Mouse (Mus musculus) layer of hippocampus, postnatal 36 days (tissue): ENCODE data around the gene Plrg1. TPM values are rescaled to one million over a fixed set of nuclear protein-coding genes. Genes with fewer than 3 reads are reported as not detected.

Source experiments
- DNase-seq, 2 experiments: peaks; one replicate each; pipeline ENCODE4 v3.0.0; 2022
- total RNA-seq, 2 experiments: library from RNA; stranded (reverse); gene quantifications; 2 replicates each; pipeline ENCODE4 v1.2.3; 2021

Gene Plrg1
- total RNA-seq, result 10 to 100 TPM; 47.2 to 50.8 TPM

DNA sequence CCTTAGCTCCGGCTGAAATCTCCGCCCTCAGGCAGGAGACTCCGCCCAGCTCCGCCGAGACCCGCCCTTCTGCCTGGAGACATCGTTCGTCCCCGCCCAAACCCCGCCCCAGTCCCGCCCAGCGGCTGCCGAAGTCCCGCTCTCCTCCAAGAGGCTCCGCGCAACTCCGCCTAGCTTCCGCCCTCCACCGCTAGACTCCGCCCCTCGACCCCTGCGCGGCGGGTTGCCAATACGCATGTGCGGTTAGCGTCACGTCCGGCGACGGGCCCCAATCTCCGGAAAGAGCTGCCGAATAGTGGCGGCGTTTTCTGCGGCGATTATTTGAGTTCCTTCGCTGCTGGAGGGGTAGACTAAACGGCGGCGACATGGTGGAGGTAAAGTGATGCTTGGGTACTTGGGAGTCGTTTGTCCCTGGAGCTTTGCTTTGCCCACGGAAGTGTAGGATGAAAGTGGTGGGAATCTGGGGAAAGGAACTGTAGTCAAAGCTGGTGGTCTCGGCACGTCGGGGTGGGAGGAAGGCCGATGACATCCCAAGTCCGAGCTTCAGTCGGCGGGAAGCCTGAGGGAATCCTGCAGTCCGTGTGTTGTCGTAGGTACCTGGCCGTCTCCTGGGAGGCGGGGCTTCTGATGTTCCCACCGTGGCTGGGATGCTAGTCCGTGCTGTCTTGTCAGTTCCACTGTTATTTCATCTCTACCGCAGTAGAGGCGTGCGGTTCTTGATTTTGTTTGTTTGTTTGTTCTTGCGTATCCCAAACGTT is at the start of gene Plrg1:
Plrg1 (plus strand) TSS at position 242 of the 758 bp plus-strand sequence.
- DNase-seq, result peak; percentile 99

DNA sequence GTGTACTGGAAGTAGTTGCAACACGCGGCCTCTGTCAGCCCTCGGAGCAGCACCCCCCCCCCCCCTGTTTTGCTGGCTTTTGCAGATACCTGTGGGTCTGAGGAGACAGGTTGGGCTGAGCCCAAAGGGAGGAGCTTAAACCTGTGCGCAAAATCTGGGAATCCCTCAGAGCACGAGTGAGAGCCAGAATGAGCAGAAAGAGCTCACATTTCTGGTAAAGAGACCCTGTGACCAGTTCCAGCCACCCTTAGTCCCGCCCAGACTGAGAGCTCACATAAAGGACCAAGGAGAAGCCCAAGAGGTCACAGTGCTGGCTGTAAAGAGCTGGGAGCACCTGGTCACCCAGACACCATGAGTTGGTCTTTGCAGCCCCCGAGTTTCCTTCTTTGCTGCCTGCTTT is 47.8 kb upstream of the Plrg1 start, which contains the start of gene Fgg:
Fgg (plus strand) TSS at position 168 of the 400 bp plus-strand sequence.
- no peak for DNase-seq

DNA sequence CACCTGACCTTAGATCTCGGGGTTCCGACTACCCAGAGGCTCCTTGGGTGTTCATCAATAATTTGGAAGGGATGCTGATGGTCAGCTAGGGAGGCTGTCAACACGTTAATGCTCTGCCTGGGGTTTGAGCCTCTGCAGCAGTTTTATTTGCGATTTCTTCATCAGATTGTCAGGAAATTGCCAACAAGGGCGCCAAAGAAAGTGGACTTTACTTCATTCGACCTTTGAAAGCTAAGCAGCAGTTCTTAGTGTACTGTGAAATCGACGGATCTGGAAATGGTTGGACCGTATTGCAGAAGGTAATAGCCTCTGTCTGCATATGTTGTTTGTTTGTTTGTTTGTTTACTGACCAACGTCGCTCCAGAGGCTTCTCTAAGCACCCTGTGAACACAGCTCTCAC is 45.0 kb upstream of the Plrg1 start:
- no peak for DNase-seq

DNA sequence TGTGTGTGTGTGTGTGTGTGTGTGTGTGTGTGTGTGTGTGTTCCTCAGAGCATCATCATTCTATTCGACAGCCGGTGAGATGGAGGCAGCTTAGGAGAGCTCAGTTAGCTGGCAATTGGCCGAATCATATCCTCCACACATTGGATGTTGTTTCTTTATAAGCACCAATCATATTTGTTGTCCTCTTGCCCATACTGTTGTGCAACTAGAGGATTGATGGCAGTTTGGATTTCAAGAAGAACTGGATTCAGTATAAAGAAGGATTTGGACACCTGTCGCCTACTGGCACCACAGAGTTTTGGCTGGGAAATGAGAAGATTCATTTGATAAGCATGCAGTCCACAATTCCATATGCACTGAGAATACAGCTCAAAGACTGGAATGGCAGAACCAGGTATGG is 44.2 kb upstream of the Plrg1 start:
- no peak for DNase-seq

DNA sequence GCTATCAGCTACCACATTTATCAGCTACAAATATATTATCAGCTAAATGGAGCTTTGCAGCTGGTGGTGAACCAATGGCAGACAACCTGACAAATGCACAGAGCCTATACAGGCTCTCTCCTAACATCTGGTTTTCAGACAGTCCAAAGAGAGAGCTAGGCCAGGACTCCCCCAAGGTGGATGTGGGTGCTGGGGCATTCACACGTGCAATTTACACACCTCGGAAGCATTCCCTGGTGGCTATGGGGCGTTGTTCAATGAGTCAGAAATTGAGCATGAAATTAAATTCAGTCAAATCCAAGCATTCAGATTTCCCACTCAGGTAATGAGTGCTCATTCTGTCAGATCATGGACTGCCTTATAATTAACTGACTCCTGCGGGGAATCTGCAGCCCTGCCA is 43.8 kb upstream of the Plrg1 start:
- no peak for DNase-seq

DNA sequence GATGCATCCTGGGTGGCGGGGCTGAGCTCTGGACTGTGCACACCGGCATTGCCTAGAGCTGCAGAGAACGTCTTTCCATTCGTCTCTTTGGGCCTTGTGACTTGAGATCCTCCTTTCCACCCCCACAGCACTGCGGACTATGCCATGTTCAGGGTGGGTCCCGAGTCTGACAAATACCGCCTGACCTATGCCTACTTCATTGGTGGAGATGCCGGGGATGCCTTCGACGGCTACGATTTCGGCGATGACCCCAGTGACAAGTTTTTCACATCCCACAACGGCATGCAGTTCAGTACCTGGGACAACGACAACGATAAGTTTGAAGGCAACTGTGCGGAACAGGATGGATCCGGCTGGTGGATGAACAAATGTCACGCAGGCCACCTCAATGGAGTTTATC is 42.7 kb upstream of the Plrg1 start:
- no peak for DNase-seq

DNA sequence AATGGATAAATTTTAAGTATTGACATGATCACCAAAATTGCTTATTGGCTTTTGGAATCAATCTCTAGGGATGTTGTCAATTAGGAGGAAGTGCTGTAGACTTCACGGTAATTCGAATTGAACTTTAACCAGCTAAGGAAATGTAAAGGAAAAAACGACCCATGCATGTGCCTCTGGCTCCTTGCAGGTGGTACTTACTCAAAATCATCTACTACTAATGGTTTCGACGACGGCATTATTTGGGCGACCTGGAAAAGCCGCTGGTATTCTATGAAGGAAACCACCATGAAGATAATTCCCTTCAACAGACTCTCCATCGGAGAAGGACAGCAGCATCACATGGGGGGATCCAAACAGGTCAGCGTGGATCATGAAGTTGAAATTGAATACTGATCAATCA is 41.4 kb upstream of the Plrg1 start:
- DNase-seq, result no peak

DNA sequence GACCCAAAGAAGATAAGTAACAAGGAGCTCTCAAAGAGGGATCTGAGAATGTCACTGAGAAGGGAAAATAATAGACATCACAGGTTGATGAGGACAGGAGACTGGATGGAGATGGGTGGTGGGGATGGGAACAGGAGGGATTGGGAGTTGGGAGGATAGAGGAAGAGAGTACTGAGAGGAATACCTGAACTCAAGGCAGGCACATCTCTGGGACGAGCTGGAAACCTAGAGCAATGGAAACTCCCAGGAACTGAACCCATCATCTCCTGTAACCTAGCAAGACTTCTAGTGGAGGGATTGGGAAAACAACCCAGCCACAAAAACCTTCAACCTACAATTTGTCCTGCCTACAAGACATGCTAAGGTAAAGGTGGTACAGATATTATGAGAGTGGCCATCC is 39.1 kb upstream of the Plrg1 start:
- DNase-seq, result no peak

DNA sequence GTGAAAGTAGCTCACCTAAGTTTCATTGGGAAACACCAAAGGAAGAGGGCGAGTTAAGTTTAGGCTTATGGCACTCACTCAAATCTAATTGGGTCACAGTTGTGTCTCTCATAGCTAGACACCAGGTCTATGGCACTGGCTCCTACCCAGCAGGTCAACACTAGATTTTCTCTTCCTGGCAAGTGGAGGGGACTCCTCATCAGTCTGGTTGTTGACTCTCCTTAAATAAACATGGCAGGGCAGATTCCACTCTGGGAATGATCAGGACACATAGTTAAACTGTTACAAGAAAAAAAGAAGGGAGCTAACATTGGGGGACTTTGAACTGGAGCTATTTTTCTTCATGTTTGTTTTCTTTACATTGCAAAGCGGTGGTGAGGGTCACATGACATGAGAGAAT is 34.9 kb upstream of the Plrg1 start:
- no peak for DNase-seq

DNA sequence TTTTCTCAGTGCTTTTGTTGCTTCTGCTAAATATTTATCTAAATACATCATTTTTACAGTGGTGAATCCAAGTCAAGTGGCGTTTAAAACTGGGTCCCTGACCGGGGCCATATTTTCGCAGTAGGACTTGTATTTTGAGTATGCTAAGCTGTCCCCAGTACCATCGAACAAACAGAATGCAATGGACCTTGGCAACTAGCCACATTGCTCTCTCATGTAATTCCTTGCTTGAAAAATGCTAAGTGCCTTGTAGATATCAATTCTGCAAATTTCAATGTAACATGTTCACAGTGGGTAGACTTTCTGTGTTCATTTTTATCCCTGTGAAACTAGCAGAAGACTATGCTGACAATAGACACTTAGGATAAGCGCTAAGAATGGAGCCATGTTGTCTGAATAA is 34.1 kb upstream of the Plrg1 start:
- no peak for DNase-seq

DNA sequence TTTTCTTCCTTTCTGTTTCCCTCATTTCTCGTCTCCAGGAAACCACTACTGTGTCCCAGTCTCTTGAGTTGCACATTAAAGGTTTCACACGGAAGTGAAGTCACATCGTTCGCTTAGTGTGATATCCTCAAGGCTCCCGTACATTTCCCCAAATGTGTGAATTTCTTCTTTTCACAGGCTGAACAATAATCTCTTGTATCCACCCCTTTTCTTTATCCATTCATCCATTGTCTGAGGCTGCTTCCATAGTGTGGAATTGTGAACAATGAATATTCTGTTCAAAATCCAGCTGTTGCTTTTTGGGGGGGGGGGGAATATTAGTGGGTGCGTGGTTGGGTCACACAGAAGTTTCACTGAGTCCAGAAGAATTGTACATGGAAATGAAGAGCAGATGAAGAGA is 30.3 kb upstream of the Plrg1 start:
- no peak for DNase-seq

DNA sequence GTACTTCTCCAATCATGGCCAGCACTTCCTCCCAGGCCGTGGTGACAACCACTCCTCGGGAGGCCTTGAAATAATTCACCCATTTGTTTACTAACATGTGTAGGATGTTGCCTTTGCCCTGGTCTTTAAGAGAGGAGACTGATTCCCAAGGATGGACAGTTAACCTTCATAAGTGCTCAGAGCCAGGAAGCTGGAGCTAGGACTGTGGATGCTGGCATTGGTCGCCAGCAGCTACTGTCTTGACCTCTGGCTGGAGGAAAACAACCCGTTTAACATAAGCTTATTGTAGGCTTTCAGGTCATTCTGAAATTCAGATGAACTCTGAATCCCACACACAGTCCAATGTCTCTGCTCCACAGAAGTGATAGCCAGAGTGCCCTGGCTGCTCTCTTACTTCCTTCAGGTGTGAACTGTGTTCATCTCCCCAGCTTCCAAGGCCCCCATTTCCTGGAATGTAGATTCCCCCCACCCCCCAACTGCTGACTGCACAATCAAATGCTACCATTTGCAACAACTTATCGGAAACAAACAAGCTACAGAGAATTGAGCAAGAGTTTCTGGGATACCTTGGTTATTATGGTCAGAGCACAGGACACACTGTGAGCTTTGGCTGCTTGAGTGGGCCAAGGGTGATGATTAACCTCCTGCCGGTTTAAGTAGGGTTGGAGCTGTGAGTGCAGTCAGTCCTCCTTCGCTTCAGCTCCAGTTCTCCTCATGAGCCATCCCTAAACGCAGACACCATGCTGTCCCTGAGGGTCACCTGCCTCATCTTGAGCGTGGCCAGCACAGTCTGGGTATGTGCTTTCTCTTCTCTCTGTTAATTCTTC is 29.6 kb upstream of the Plrg1 start, which contains the start of gene Fga:
Fga (plus strand) TSS at position 602 of the 827 bp plus-strand sequence.
- no peak for DNase-seq

DNA sequence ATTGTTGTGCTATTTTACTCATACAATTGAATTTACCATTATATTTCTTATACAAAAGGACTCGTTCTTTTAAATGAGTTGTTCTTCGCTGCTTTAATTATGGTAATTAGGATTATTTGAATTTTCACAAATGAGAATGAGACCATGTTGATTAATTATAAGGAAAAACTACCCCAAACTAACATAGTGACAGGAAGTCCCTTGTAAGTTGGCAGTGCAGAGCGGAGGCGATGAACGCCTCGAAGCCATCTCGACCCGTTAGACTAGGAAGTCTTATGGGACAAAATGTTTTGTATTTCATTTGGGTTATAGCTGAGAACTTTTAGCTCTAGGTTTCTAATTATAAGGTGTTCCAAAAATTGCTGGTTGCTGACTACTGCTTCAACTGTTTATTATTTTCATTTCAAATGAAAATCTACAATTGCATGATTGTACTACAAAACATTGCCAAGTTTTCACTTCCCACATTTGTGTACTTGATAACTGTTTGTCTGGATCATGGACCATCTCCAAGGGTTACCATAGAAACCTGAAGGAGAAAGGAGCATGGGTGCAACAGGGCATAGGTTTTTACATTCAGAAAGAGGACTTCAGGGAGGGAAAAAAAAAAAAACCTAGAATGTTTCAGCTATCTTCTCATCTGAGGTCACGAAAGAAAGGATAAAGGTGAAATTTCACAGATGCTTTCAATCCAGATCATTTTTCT is 27.6 kb upstream of the Plrg1 start:
- DNase-seq, result peak in 1 of 2 experiments; percentile 7

DNA sequence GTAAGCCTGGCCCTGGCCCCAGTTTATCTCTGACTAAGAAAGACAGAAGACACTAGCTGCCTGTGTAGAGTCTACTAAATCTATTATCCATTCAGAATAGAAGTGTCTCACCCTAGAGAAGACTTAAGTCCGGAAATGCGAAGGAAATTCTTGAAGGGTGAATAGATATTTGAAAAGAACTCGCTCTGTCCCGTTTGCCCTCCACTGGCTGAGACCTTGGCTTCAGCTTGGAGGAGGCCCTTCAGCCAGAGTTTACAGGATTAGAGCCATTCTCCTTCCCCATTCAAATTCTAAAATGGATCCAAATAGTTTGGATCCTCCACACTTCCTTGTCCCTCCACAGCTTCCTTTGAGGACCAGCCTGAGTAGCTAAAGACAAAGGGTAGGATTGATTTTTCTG is 25.0 kb upstream of the Plrg1 start:
- DNase-seq, result no peak

DNA sequence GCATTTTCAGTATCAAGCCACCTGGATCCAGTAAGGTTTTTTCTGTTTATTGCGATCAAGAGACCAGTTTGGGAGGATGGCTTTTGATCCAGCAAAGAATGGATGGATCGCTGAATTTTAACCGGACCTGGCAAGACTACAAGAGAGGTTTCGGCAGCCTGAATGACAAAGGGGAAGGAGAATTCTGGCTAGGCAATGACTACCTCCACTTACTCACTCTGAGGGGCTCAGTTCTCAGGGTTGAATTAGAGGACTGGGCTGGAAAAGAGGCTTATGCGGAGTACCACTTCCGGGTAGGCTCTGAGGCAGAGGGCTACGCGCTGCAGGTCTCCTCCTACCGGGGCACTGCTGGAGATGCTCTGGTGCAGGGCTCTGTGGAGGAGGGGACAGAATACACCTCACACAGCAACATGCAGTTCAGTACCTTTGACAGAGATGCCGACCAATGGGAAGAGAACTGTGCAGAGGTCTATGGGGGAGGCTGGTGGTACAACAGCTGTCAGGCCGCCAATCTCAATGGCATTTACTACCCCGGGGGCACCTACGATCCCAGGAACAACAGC is 22.5 kb upstream of the Plrg1 start:
- no peak for DNase-seq

DNA sequence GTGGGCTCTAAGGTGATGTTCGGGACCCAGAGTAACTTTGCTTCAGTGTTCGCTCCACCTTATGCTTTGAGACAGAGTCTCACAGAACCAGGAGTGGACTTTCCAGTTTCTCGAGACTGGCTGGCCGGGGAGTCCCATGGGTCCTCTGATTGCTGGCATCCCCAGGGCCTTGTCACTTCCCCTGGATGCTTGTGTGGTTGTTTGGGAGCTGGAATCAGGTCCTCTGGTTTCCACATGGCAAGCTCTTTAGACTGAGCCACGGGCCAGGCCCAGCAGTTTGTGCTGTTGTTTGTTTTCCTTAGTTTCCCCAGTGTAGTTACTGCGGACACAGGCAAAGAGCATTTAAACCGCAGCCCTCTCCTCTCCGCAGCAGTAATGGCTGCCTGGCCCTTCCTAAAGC is 21.5 kb upstream of the Plrg1 start:
- DNase-seq, result no peak

DNA sequence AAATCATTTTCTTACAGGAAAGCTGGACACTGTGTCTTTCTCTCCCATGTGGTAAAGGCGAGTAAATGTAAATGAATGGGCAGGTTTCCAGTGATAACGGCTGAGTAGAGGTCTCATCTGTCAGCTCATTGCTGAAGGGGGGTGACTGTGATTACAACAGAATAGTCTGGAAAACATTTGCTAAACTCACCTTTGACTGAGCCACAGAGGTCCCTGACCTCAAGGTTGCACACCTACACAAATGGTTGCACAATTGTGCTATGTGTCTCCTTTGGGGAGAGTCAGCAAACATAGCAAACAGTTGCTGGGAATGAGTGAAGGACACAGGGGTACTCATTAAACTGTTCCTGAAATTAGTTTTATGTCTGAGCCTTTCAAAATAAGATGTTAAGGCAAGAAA is 16.5 kb upstream of the Plrg1 start:
- DNase-seq, result no peak

DNA sequence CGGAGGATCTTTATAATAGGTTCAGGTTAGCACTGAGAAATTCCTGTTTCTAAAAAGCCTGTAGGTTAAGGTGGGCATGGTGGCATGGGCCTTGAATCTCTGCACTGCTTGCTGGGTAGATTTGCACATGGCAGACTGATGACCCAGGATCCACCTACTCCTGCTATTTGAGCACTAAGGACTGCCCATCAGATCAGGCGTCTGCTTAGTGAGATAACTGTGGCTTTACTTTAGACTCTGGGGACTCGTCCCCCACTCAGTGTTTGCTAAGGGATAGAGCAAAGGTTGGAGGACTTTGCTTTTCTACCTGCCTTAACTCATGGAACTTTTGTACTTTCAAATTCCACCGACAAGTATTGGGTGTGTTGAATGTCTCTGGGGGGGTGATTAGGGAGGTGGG is 15.7 kb upstream of the Plrg1 start:
- no peak for DNase-seq

DNA sequence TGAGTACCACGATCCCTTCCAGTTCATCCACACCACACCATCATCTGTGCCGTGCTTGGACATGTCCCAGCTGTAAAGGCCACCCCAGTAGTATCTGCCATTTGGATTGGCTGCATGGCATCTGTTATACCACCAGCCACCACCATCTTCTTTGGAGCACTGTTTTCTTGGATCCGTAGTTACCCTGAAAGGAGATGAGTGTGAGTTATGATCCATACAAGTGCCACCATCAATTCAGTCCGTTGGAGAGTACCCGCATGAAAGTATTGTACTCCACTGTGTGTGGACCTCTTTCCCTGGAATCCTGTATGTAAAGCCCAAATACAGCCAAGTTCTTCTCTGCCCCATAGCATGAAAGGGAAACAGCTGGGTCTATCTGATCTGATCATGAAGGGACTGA is 12.9 kb upstream of the Plrg1 start:
- DNase-seq, result no peak

DNA sequence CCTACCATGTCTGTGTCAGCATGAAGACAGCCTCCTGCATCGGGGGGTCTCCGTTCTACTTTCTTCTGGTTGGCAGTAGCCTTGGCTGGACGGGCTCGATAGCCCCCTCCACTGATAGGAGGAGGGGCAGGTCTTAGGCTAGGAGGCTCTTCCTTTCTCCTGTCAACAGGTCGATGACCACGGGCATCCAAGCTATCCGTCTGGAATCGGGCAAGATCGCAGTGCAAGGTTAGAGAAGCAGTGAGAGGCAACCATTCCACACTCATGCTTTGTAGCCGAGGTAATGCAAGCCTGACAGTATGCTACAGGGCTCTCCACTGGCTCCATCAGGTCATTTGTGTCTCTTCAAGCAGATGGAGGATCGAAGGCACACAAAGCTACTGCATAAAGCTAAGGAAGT is 8.7 kb upstream of the Plrg1 start:
- DNase-seq, result no peak

DNA sequence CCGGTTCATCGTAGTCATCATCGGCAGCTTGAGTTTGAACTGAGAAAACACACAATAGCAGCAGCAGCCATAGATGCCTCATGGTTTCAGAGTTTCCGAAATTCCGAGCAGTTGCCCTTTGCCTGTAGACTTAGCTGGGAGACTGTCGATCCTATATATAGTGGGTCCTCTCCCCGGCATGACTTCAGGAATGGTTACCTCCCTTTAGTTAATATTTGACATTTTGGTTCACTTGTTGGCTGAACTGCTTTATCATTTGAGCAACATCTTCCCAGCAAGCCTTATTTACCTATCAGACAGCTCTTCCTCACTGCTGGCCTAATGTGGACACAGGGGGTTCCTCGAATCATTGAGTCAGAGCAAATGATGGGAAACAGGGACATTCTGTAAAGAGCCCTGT is 5.6 kb upstream of the Plrg1 start, which contains the start of gene Fgb:
Fgb (minus strand) TSS at position 184 of the 400 bp plus-strand sequence.
- no peak for DNase-seq

DNA sequence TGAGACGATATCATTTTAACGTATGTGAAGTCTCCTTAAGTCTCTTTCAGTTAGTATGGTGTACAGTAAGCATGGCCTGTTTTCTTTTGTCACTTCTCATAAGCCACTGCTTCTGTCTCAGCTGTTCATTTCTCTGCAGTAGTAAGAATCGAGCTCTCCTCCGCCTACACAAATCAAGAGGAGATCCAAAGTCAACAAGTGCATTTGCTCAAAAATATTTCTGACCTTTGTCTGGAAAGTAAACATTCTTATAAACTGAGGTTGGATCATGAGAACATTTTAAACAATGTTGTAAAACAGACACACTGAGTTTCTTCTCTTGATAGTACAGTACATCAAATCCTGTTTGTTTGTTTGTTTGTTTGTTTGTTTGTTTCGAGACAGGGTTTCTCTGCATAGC is 4.7 kb upstream of the Plrg1 start:
- no peak for DNase-seq

DNA sequence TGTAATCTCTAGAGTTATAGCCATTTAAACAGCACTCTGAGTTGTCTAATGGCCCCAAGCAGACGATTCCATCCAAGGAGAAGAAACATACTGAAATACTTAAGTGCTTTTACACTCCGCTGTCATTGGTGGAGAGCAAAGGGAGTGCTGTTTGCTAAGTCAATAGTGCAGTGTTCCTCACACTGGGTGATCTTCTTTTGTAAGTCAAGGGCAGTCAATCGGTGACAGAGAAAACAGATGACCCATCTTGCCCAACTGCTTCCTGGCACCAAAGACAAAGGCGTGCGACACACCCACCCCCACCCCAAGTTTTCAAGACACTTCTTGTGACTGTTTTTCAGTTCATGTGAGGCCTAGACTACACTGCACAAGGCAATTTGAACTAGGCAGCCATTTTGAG is 3.2 kb upstream of the Plrg1 start:
- DNase-seq, result no peak
